8 mouse cellular contexts compared by ENCODE assay signal in genomic region chr11:115536038-115536681, GRCm38 (mm10). TPM values are rescaled to one million over a fixed set of nuclear protein-coding genes. Genes with fewer than 3 reads are reported as not detected.
DNase-seq lines count a peak whose midpoint lies in the region; ATAC-seq lines count a peak whose summit lies in the region.

Gene Sumo2, minus strand, starts transcription at chr11:115536276.

- no peaks in the 10 kb centered on the region for H3K9me3 ChIP-seq in heart, embryonic 13.5 days
- H3K9me3 ChIP-seq in liver, embryonic 12.5 days (replicated peaks), result no peaks in the 10 kb centered on the region
- no peaks in the 10 kb centered on the region for H3K9me3 ChIP-seq in stomach, embryonic 15.5 days

- under 1% methylated on average over 63 of the region's 70 CpGs for WGBS in heart, embryonic 13.5 days
- WGBS in liver, embryonic 12.5 days (ENCODE audit: insufficient replicate concordance), result 2% methylated on average over 33 of the region's 70 CpGs
- WGBS in stomach, embryonic 15.5 days, result under 1% methylated on average over 53 of the region's 70 CpGs

- peak within 1 kb of the TSS; percentile 78 for H3K27ac ChIP-seq in brown adipose tissue, adult 24 weeks (replicated peaks; ENCODE audit: low read depth, low read length)
- peak within 1 kb of the TSS; percentile 100 for H3K27ac ChIP-seq in heart, embryonic 13.5 days (replicated peaks)
- H3K27ac ChIP-seq in liver, embryonic 12.5 days, result peak within 1 kb of the TSS; percentile 100
- peak within 1 kb of the TSS; percentile 100 for H3K27ac ChIP-seq in stomach, embryonic 15.5 days

- peak within 1 kb of the TSS; percentile 77 for H3K4me3 ChIP-seq in brown adipose tissue, adult 24 weeks (ENCODE audit: insufficient read depth, low read depth, low read length)
- H3K4me3 ChIP-seq in heart, embryonic 13.5 days, result peak within 1 kb of the TSS; percentile 95
- peak within 1 kb of the TSS; percentile 96 for H3K4me3 ChIP-seq in liver, embryonic 12.5 days
- H3K4me3 ChIP-seq in stomach, embryonic 15.5 days (replicated peaks), result peak within 1 kb of the TSS; percentile 93

- peak; percentile 82 for ATAC-seq in heart, embryonic 13.5 days (ENCODE audit: extremely low read depth, insufficient number of reproducible peaks, low FRiP score, low TSS enrichment)
- peak; percentile 88 for ATAC-seq in liver, embryonic 12.5 days
- peak; percentile 89 for ATAC-seq in stomach, embryonic 15.5 days (ENCODE audit: insufficient read depth, low FRiP score, low read depth)

- no peaks in the 10 kb centered on the region for H3K27me3 ChIP-seq in heart, embryonic 13.5 days (replicated peaks)
- H3K27me3 ChIP-seq in liver, embryonic 12.5 days (replicated peaks), result no peaks in the 10 kb centered on the region
- no peaks in the 10 kb centered on the region for H3K27me3 ChIP-seq in stomach, embryonic 15.5 days (replicated peaks)

- H3K4me2 ChIP-seq in heart, embryonic 13.5 days, result peak within 1 kb of the TSS; percentile 78
- H3K4me2 ChIP-seq in liver, embryonic 12.5 days, result peak within 1 kb of the TSS; percentile 86
- H3K4me2 ChIP-seq in stomach, embryonic 15.5 days, result peak within 1 kb of the TSS; percentile 60

- peak within 1 kb of the TSS; percentile 99 for H3K9ac ChIP-seq in heart, embryonic 13.5 days
- H3K9ac ChIP-seq in liver, embryonic 12.5 days, result peak within 1 kb of the TSS; percentile 99
- peak within 1 kb of the TSS; percentile 99 for H3K9ac ChIP-seq in stomach, embryonic 15.5 days

- 0 out of 2 replicates have a peak, but pooled peaks cover 2% of the 10 kb centered on the region for H3K4me1 ChIP-seq in brown adipose tissue, adult 24 weeks (ENCODE audit: control insufficient read depth, insufficient read depth, insufficient read length, low read length)
- peaks cover 22% of the 10 kb centered on the region for H3K4me1 ChIP-seq in heart, embryonic 13.5 days
- H3K4me1 ChIP-seq in liver, embryonic 12.5 days, result peaks cover 38% of the 10 kb centered on the region
- H3K4me1 ChIP-seq in stomach, embryonic 15.5 days, result peaks cover 7% of the 10 kb centered on the region; the same call in 1 of the 2 replicates

- H3K36me3 ChIP-seq in heart, embryonic 13.5 days, result peaks cover 32% of the 10 kb centered on the region
- H3K36me3 ChIP-seq in liver, embryonic 12.5 days, result peaks cover 36% of the 10 kb centered on the region
- H3K36me3 ChIP-seq in stomach, embryonic 15.5 days, result peaks cover 13% of the 10 kb centered on the region; the same call in 1 of the 2 replicates

- DNase-seq in CD4-positive, CD25-positive, alpha-beta regulatory T cell, adult 2 months (ENCODE audit: low read depth, low spot score), result peak; percentile 98
- DNase-seq in fat pad, adult 2 months (ENCODE audit: extremely low read depth, low read depth, low spot score), result peak; percentile 30
- peak; percentile 99 for DNase-seq in kidney, postnatal 10 days
- DNase-seq in natural killer cell, adult 2 months (ENCODE audit: low spot score in 2 of 2), result peak; percentile 97 to 99

RNA-seq across cellular contexts. Expression of gene Sumo2, which starts in this region (rescaled TPM):
- 310 and 336 TPM in 2 replicates for polyA plus RNA-seq in brown adipose tissue, adult 24 weeks (2012; ENCODE audit: insufficient read depth, insufficient read length, missing spikeins)
- 606 and 657 TPM in 2 replicates for polyA plus RNA-seq in heart, embryonic 13.5 days (2015; fragmentation: Nextera tagmentation; extraction: Ambion mirVana)
- polyA plus RNA-seq in liver, embryonic 12.5 days (2016; fragmentation: Nextera tagmentation; extraction: Ambion mirVana), result 574 and 585 TPM in 2 replicates
- 838 and 874 TPM in 2 replicates for polyA plus RNA-seq in stomach, embryonic 15.5 days (2015; fragmentation: Nextera tagmentation; extraction: Ambion mirVana)

Comparison
In these comparisons a context has a peak if more than half of its experiments do, and no peak if none do; other contexts are left out.
1. Peak in every context shown above with its lines: DNase-seq, ATAC-seq, H3K4me3 ChIP-seq and H3K27ac ChIP-seq.
2. DNase-seq: peak in every context shown above with its lines; median percentile 99 in kidney, postnatal 10 days; 98 in CD4-positive, CD25-positive, alpha-beta regulatory T cell, adult 2 months; 98 in natural killer cell, adult 2 months; 30 in fat pad, adult 2 months.